Mouse (Mus musculus): ENCODE data around the gene Arntl2.
"Not testable (repeated sequence)": the region's sequence is repeated elsewhere in the genome, so short reads cannot be mapped to it uniquely, and the experiment has no call there.

The Arntl2 gene

DNA sequence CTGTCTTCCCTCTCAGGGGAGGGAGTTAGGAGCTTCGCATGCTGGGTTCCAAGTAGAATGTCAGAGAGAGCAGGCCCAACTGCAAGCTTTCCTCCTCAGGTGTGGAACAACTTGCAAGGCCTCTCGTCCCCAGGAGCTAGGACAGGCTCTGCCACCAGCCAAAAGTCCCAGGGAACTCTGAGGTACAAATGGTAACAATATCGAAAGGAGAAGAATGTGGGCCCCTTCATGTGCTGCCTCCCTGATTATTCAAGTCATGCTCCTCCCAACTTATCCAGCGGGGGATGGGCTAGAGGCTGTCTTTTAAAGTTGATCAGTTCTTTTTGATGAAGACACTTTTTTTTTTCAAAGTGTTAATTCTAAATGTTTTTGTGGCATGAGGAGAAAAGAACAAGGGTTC lies 54.2 kb downstream of the Arntl2 start, which contains the start of gene Smco2:
Gene Smco2, plus strand, starts transcription at position 55 of the 400 bp plus-strand sequence.
- DNase-seq: no peak

DNA sequence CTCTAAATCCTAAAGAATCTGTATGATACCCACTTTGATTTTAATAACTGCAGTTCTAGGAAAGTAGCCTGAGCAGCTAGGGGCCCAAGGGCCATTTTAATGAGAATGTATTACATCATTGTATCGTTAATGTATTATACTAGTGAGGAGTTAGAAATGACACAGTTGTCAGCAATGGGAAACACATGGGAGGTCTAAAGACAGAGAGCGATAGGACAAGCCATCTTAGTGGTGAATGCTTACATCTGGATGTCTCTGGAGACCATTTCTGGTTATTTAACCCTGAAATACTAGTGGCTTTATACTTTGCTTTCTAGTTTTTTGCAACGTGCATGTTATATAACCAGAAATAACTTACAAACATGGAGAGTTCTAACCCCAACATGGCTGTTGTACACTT lies 56.1 kb downstream of the Arntl2 start:
- no peak for DNase-seq

DNA sequence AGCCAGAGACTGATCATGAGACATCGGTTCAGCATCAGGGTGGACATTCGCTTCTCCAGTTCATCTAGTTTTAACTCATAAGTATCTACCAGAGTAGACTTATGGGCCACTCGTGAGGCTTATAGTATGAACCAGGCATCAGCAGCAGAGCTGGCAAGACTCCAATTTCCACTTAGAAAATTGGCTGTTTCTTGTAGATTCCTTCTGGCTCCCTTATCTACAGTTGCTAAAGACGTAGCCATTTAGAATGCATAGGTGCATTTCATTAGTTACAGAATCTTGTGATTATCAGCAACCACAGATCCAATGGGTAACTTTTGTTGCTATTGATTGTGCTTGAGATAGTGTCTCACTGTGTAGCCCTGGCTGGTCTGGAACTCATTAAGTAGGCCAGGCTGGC lies 56.9 kb downstream of the Arntl2 start:
- DNase-seq: no peak

- DNase-seq: no peak
Observed at GRCm38 (mm10) chr6:146855185-146855584, 59.3 kb downstream of the Arntl2 start.

DNA sequence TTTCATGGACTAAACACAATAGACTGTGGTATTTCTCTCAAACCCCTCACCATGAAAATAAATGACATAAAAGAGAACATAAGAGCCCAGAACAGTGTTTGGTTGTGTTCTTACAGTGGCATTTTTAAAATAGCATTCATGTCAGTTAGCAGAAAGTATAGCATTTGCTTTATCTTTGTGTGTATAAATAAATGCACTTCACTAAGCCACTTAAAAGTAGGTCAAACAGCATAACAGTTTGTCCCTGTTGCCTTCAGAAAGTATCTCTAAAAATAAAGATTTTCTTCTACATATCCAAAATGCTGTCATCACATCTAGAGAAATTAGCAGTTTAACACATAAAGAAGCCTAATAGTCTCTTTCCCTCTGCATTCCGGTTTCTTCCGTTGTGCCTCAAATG lies 61.5 kb downstream of the Arntl2 start:
- no peak for DNase-seq

DNA sequence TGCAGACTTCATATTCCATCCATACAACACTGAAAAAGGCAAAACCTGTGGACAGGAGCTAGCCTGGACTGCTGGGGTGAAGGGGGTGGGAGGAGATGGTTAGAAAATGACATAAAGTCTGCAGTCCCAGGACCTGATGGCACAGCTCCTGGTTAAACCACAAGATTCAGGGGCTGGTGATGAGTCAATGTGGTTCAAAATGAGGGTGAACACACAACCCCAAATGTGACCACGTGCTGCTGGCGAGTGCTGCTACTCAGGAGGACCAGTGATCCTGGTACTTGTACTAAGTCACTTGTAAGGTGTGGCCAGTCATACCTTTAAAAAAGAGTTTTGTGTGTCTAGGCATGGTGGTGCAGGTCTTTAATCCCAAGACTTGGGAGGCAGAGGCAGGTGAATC lies 67.3 kb downstream of the Arntl2 start:
- no peak for DNase-seq

- DNase-seq: not testable (repeated sequence)
Observed at GRCm38 (mm10) chr6:146864370-146864769, 68.5 kb downstream of the Arntl2 start.

DNA sequence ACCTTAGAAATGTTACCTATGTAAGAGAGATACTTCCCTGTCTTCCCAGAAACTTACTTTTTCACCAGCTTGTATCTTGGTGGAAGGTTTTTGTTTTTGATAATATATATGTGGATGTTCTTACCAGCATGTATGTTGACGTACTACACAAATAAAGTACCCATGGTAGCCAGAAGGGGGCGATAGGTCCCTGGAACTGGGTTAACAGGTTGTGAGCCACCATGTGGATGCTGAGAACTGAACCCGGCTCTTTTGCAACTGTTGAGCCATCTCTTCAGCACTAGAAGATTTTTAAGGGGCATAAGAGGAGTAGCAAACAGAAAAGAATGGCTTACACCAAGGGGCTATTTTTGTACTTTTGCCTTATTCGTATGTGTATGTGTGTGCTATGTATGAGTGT lies 69.8 kb downstream of the Arntl2 start:
- no peak for DNase-seq

DNA sequence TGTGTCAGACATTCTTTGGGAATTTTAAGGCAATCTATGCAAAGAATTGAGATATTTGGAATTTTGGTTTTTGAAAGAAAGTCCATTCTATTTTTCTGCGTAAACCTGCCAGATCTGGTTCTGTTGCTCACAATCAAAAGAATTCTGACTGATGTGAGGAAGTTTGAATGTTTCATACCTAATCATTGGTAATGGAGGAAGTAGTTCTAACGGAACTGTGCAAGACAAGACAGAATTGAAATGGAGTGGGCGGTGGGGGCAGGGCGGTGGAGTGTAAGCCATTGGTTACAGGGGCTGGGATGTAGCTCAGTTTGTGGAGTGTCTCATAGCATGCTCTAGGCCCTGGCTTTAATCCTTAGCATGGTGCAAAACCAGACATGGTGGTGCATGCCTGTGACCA lies 76.1 kb downstream of the Arntl2 start:
- no peak for DNase-seq

- no peak for DNase-seq
Observed at GRCm38 (mm10) chr6:146874415-146874814, 78.6 kb downstream of the Arntl2 start.

DNA sequence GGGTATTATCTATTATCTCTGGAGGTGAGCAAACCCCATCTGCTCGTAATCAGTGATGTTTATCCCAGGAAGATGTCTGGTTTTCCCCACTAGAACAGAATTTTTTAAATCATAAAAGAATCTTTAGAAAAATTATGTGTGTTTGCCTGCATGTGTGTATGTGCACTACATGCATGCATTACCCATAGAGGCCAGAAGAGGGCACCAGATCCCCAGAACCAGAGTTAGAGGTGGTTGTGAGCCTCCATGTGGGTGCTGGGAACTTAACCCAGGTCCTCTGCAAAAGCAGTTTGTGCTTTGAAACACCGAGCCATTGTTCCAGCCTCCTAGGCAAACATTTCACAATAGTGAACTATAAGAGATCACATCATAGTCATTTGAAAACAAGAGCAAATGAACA lies 81.0 kb downstream of the Arntl2 start:
- no peak for DNase-seq

DNA sequence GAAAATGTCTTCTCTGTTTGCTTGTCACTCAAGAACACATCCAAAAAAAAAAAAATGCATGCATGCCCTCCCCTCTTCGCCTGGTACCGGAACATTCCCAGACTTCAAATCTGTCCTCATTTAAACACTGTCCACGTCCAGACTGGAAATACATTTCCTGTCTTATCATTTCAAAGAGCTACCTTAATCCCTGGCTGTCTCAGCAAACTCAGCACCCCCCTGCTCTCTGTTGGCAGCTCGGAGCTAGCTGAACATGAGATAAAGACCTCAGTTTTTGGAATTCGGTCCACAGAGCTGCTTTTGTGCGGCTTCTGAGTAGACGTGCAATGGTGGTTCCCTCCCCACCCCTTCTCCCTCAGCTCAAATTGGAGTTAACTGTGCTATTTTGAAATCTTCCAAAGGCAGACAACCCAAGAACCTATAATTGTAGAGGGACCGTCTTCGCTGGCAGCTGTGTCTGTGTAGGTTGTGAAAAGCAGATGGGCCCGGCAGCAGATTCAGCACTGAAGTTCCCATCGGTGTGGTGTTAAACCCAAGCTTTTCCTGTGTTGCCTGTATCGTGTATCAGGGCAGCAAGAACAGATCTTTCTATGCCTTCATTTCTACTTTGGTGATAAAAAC lies 81.7 kb downstream of the Arntl2 start:
- no peak for DNase-seq

DNA sequence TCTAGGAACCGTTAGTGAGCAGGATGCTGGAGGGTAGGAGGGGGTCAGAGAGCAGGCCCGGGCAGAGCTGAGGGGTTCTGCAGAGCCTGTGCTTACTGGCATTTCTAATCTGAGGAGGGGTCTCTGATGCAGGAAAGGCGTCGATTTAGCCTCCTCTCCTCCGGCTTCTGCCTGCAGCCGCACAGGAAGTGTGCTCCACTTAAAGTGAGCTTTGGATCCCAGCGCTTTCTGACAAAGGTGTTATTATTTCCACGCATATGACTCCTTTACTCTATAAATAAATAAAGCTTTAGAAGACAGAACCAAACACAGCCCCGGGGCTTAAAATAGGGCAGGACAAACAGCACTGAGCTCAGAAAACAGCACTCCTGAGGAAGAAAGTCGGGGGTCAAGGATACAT lies 83.1 kb downstream of the Arntl2 start:
- DNase-seq: no peak

DNA sequence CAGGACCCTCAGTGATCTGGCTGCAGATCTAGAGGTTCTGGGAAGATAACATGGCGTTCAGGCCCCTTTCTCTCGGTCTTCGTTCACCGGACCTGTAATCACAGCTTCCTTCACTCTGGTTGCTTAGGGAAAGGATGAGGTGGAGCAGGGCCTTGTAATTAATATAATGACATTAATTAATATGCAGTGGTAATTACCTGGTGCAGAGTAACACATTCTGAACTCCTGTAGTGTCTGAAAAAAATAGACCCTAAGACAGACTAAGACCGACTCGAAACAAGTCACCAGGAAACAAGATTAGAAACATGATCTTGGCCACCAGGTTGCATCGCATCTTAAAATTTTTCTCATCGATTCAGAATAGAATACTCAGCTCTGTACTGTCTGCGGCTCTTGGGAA lies 84.0 kb downstream of the Arntl2 start:
- DNase-seq: no peak

GRCm38 (mm10) chr6:146880296-146880695 lies 84.4 kb downstream of the Arntl2 start:
- DNase-seq: no peak

GRCm38 (mm10) chr6:146881896-146882770 lies 86.3 kb downstream of the Arntl2 start:
- DNase-seq: no peak
